Mouse (Mus musculus) erythroblast, embryonic 14.5 days (primary cell): Measurements from ENCODE around the gene Fgf9. TPM values are rescaled to one million over a fixed set of nuclear protein-coding genes. Genes with fewer than 3 reads are reported as not detected.

ENCODE experiments used
- H3K27me3 ChIP-seq: 2 replicates; pipeline ENCODE4 v1.6.1; 2012; ENCODE audit warnings: inconsistent platforms; ENCODE audit not compliant: control insufficient read depth
- H3K36me3 ChIP-seq: 2 replicates; pipeline ENCODE4 v1.6.1; 2012; ENCODE audit warnings: mild to moderate bottlenecking, inconsistent platforms; ENCODE audit not compliant: control insufficient read depth
- H3K4me1 ChIP-seq: 2 replicates; pipeline ENCODE4 v1.6.1; 2012; ENCODE audit warnings: inconsistent platforms; ENCODE audit not compliant: control insufficient read depth
- H3K4me3 ChIP-seq: replicated peaks from 2 replicates; pipeline ENCODE3; 2012; ENCODE audit warnings: moderate library complexity, mild to moderate bottlenecking, inconsistent platforms
- H3K9me3 ChIP-seq: 2 replicates; pipeline ENCODE4 v1.6.1; 2012; ENCODE audit warnings: low read length, inconsistent platforms, mixed read lengths; ENCODE audit not compliant: control insufficient read depth
- GATA1 ChIP-seq: IDR thresholded peaks from 2 replicates; pipeline ENCODE4 v1.6.1; 2012; ENCODE audit warnings: low read length, inconsistent platforms, mixed read lengths
- TAL1 ChIP-seq: IDR thresholded peaks from 3 replicates; pipeline ENCODE4 v1.6.1; 2012; ENCODE audit warnings: low read length, inconsistent platforms, mixed read lengths
- polyA plus RNA-seq: library from polyadenylated mRNA; stranded (reverse); fragments of >175 nt; gene quantifications from 2 replicates; pipeline ENCODE4 v1.2.3, GENCODE M21; 2012

Fgf9 gene
- polyA plus RNA-seq, 1 experiment, result not detected

- no peaks in the 10 kb centered on the region for H3K36me3 ChIP-seq
- H3K9me3 ChIP-seq, result no peaks in the 10 kb centered on the region
- peaks cover 25% of the 10 kb centered on the region for H3K27me3 ChIP-seq
- H3K4me3 ChIP-seq, result no peak overlapping the region
- TF ChIP-seq GATA1 (no peak), TAL1 (no peak)
- H3K4me1 ChIP-seq, result no peaks in the 10 kb centered on the region
Observed at GRCm38 (mm10) chr14:58081955-58082354, 11.6 kb downstream of the Fgf9 start.

DNA sequence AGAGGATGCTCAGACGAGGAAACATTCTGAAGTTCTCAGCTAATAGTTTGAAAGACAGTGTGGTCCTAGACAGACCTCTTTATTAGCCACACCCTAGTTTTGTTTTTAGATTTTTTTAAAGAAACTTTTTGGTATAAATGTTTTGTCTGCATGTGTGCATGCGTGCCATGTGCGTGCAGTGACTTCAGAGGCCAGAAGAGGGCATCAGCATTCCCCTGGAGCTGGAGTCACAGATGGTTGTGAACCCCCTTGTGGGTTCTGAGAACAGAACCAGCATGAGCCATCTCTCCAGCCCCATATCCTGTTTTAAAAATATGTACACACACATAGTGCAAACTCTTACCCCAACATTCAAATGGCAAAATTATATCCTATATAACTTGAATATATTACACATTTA lies 13.9 kb downstream of the Fgf9 start:
- H3K36me3 ChIP-seq, result no peaks in the 10 kb centered on the region
- peaks cover 3% of the 10 kb centered on the region for H3K27me3 ChIP-seq
- H3K9me3 ChIP-seq, result no peaks in the 10 kb centered on the region
- no peaks in the 10 kb centered on the region for H3K4me1 ChIP-seq
- no peak for TF ChIP-seq TAL1
- TF ChIP-seq GATA1, result no peak
- H3K4me3 ChIP-seq, result no peak overlapping the region

DNA sequence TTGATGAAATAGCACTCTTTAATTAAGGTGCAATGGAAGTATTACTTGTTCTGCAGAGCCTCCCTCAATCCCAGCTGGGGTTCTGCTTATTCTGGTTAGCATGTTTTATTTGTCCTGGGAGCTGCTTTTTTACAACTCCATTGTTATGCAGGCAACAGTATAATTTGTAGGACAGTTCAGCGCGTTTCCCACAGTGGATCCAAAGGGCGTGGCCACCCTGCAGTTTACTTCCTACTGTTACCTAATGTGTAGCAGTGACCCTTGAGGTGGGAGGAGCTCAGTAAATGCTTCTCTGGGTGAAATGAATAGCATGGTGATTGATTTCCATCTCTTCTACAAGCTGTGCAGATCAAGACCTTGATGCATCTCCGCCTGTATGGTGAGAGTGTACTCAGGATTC lies 17.0 kb downstream of the Fgf9 start:
- H3K4me1 ChIP-seq, result no peaks in the 10 kb centered on the region
- H3K4me3 ChIP-seq, result no peak overlapping the region
- no peaks in the 10 kb centered on the region for H3K36me3 ChIP-seq
- TF ChIP-seq GATA1, result no peak
- H3K9me3 ChIP-seq, result no peaks in the 10 kb centered on the region
- H3K27me3 ChIP-seq, result no peaks in the 10 kb centered on the region

DNA sequence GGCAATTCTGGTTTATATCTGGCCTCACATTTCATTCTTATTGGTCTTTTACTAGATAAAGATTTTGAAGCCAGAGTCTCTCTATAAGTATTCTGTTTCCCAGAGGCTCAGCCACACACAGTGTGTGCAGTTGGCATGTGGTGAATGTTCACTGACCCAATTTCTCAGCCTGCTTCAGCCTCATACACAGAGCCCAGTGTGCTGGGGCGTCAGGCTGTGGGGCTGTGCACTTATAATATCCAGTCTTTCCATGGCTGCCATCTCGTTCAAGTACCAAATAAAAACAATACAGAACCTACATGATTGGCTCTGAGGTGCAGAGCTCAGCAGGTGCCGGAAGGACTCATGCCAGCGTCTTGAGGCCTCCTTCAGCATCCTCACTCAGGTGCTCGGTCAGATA lies 19.1 kb downstream of the Fgf9 start:
- H3K4me3 ChIP-seq, result no peak overlapping the region
- no peak for TF ChIP-seq TAL1
- TF ChIP-seq GATA1, result no peak
- H3K9me3 ChIP-seq, result no peaks in the 10 kb centered on the region
- no peaks in the 10 kb centered on the region for H3K36me3 ChIP-seq
- H3K4me1 ChIP-seq, result no peaks in the 10 kb centered on the region
- no peaks in the 10 kb centered on the region for H3K27me3 ChIP-seq

GRCm38 (mm10) chr14:58091321-58091720 lies 21.0 kb downstream of the Fgf9 start:
- no peak for TF ChIP-seq GATA1
- no peak for TF ChIP-seq TAL1
- H3K27me3 ChIP-seq, result no peaks in the 10 kb centered on the region
- no peaks in the 10 kb centered on the region for H3K4me1 ChIP-seq
- H3K36me3 ChIP-seq, result no peaks in the 10 kb centered on the region
- no peaks in the 10 kb centered on the region for H3K9me3 ChIP-seq
- no peak overlapping the region for H3K4me3 ChIP-seq

DNA sequence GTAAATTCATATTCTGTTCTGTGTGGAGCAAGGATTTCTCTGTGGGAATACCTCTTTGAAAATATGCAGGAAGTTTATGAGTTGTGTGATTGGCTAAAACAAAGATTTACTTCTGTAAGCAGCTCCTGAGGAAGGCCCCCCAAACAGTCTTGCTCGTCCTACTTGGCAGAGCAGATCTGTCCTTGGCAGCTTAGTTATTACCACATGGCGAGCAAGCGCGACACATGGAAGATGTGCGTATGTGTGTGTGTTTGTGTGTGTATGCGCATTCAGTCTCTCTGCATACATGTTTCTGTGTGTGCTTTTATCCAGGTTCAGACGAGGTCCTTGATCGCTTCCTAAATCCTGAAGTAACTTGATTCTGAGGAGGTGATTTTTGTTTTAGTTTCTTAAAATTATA lies 29.3 kb downstream of the Fgf9 start:
- Histone ChIP-seq H3K4me3 (no peak overlapping the region), H3K36me3 (no peaks in the 10 kb centered on the region), H3K27me3 (no peaks in the 10 kb centered on the region), H3K4me1 (no peaks in the 10 kb centered on the region), H3K9me3 (no peaks in the 10 kb centered on the region)
- TF ChIP-seq TAL1 (no peak), GATA1 (no peak)

DNA sequence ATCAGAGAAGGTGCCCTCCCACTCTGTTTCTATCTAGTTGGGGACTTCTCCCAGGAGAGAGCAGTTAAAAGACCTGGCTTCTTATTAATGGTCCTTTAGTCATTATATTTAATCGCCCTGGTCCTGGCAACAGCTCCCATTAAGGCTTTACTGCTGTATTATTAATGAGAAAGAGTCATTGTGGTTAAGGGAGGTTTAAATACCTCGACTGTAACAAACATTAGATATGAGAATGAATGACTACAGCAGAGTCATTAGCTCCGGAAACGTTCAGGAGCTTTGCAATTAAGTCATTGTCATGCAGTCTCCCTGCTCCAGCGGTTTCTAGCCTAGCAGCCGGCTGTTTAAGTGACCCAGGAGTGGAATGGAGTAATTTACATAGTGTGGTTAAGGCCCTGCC lies 31.0 kb downstream of the Fgf9 start:
- H3K36me3 ChIP-seq, result no peaks in the 10 kb centered on the region
- H3K9me3 ChIP-seq, result no peaks in the 10 kb centered on the region
- H3K27me3 ChIP-seq, result no peaks in the 10 kb centered on the region
- TF ChIP-seq TAL1 (no peak), GATA1 (no peak)
- no peak overlapping the region for H3K4me3 ChIP-seq
- H3K4me1 ChIP-seq, result no peaks in the 10 kb centered on the region

- H3K27me3 ChIP-seq, result no peaks in the 10 kb centered on the region
Observed at GRCm38 (mm10) chr14:58104266-58104665, 33.9 kb downstream of the Fgf9 start.

GRCm38 (mm10) chr14:58105596-58105995 lies 35.2 kb downstream of the Fgf9 start:
- Histone ChIP-seq H3K9me3 (no peaks in the 10 kb centered on the region), H3K4me1 (no peaks in the 10 kb centered on the region), H3K36me3 (no peaks in the 10 kb centered on the region), H3K4me3 (no peak overlapping the region), H3K27me3 (no peaks in the 10 kb centered on the region)
- TF ChIP-seq TAL1 (no peak), GATA1 (no peak)

More at GRCm38 (mm10) chr14:58104266-58104665, 33.9 kb downstream of the Fgf9 start:
- no peaks in the 10 kb centered on the region for H3K36me3 ChIP-seq
- TF ChIP-seq TAL1, result no peak
- TF ChIP-seq GATA1, result no peak
- H3K4me1 ChIP-seq, result no peaks in the 10 kb centered on the region
- no peak overlapping the region for H3K4me3 ChIP-seq
- no peaks in the 10 kb centered on the region for H3K9me3 ChIP-seq

DNA sequence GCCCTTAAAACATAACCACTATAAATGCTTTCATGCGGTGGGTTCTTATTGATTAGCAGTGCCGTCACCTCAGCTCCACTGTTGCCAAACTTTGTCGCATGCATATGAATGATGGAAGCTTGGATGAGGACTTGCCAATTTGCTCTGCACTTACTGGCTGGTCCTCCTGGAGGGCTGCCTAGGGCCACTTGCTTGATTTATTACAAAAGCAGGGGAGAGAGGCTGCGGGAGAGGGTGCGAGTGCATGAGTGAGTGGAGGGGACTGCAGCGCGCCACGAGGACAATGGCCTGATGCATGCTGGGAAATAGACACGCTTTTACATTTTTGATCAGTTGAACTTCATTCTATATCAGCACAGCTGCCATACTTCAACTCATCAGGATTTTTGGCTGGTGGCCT lies 39.3 kb downstream of the Fgf9 start:
- TF ChIP-seq GATA1 (no peak), TAL1 (no peak)
- Histone ChIP-seq H3K4me3 (no peak overlapping the region), H3K36me3 (no peaks in the 10 kb centered on the region), H3K27me3 (no peaks in the 10 kb centered on the region), H3K4me1 (no peaks in the 10 kb centered on the region), H3K9me3 (no peaks in the 10 kb centered on the region)
